Mouse (Mus musculus) kidney, postnatal 0 days (tissue): ENCODE data around the gene Zfp422. TPM values are rescaled to one million over a fixed set of nuclear protein-coding genes. Genes with fewer than 3 reads are reported as not detected.
"Not testable (repeated sequence)": the region's sequence is repeated elsewhere in the genome, so short reads cannot be mapped to it uniquely, and the experiment has no call there.

Experiments used
- ATAC-seq: fragments of 200-750 bp; cut with Nextera tagmentation; replicated peaks from 2 replicates; pipeline ENCODE4 v1.8.0; 2017; ENCODE audit warnings: low read depth, moderate number of reproducible peaks, moderate TSS enrichment, moderate library complexity; ENCODE audit not compliant: low FRiP score
- DNase-seq: peaks from one replicate; pipeline ENCODE4 v3.0.0-alpha.2; 2016; ENCODE audit warnings: low spot score
- H3K27ac ChIP-seq: fragments of 300-500 bp; sonication (generic); 2 replicates; pipeline ENCODE4 v1.5.1; 2014; ENCODE audit warnings: mild to moderate bottlenecking
- H3K27me3 ChIP-seq: fragments of 300-500 bp; sonication (generic); 2 replicates; pipeline ENCODE4 v1.6.1; 2014; ENCODE audit warnings: low read length, mixed read lengths; ENCODE audit not compliant: insufficient read depth
- H3K36me3 ChIP-seq: fragments of 300-500 bp; sonication (generic); 2 replicates; pipeline ENCODE4 v1.6.1; 2014; ENCODE audit warnings: low read length, mixed read lengths; ENCODE audit not compliant: insufficient read depth
- H3K4me1 ChIP-seq: fragments of 300-500 bp; sonication (generic); replicated peaks from 2 replicates; pipeline ENCODE4 v1.6.1; 2014; ENCODE audit warnings: antibody characterized with exemption, low read length, mixed read lengths; ENCODE audit not compliant: insufficient read depth
- H3K4me2 ChIP-seq: fragments of 300-500 bp; sonication (generic); 2 replicates; pipeline ENCODE4 v1.6.1; 2014; ENCODE audit warnings: mild to moderate bottlenecking, low read length, moderate library complexity, mixed read lengths
- H3K4me3 ChIP-seq: fragments of 300-500 bp; sonication (generic); replicated peaks from 2 replicates; pipeline ENCODE4 v1.5.1; 2014; ENCODE audit warnings: low read depth, low read length
- H3K9ac ChIP-seq: fragments of 300-500 bp; sonication (generic); 2 replicates; pipeline ENCODE4 v1.6.1; 2014; ENCODE audit warnings: low read depth, low read length
- H3K9me3 ChIP-seq: fragments of 300-500 bp; sonication (generic); replicated peaks from 2 replicates; pipeline ENCODE4 v1.6.1; 2016; ENCODE audit warnings: low read length, inconsistent platforms, mixed read lengths
- CTCF ChIP-seq: IDR thresholded peaks from 2 replicates; pipeline ENCODE4 v1.5.1; 2016; ENCODE audit warnings: antibody characterized with exemption, low read depth, mild to moderate bottlenecking, moderate library complexity
- WGBS: fragments of 180-500 bp; shearing (Covaris S2); extraction: QIAGEN DNeasy Blood & Tissue Kit; methylation state at CpG from one replicate; pipeline ENCODE4 v1.1.7; 2014; 5-methylcytosine and 5-hydroxymethylcytosine counted together
- polyA plus RNA-seq: library from polyadenylated mRNA; unstranded; fragments of >200 nt; fragmentation: Nextera tagmentation; extraction: Ambion mirVana; gene quantifications from 2 replicates; pipeline ENCODE4 v1.2.1, GENCODE M21; 2015

Gene Zfp422
- polyA plus RNA-seq, 1 experiment from 2014 or later, result 142 TPM

GRCm38 (mm10) chr6:116633741-116634695, 5.2 kb upstream of the Zfp422 start:
- DNase-seq (no peak), ATAC-seq (no peak)
- Histone ChIP-seq H3K4me2 (no peak overlapping the region), H3K4me3 (no peak overlapping the region), H3K9ac (no peak overlapping the region), H3K9me3 (no peaks in the 10 kb centered on the region), H3K36me3 (no peaks in the 10 kb centered on the region), H3K4me1 (no peaks in the 10 kb centered on the region), H3K27ac (no peak overlapping the region), H3K27me3 (no peaks in the 10 kb centered on the region)
- TF ChIP-seq CTCF, result no peak
- WGBS, result 93% methylated on average over 17 of the region's 17 CpGs

GRCm38 (mm10) chr6:116632129-116632528, 3.3 kb upstream of the Zfp422 start:
- WGBS, result 63% methylated on average over 1 of the region's 1 CpGs

GRCm38 (mm10) chr6:116629766-116630165, 967 bp upstream of the Zfp422 start:
- TF ChIP-seq CTCF, result no peak
- DNase-seq, result no peak
- no peak overlapping the region for H3K9ac ChIP-seq
- H3K4me1 ChIP-seq, result no peaks in the 10 kb centered on the region
- H3K36me3 ChIP-seq, result 0 out of 2 replicates have a peak, but pooled peaks cover 8% of the 10 kb centered on the region
- ATAC-seq, result no peak
- no peak overlapping the region for H3K4me3 ChIP-seq
- no peak overlapping the region for H3K4me2 ChIP-seq
- 86% methylated on average over 10 of the region's 10 CpGs for WGBS
- H3K27ac ChIP-seq, result no peak overlapping the region
- H3K27me3 ChIP-seq, result no peaks in the 10 kb centered on the region
- no peaks in the 10 kb centered on the region for H3K9me3 ChIP-seq

More at GRCm38 (mm10) chr6:116632129-116632528, 3.3 kb upstream of the Zfp422 start:
- Histone ChIP-seq H3K9ac (no peak overlapping the region), H3K36me3 (0 out of 2 replicates have a peak, but pooled peaks cover under 1% of the 10 kb centered on the region), H3K4me2 (no peak overlapping the region), H3K4me1 (no peaks in the 10 kb centered on the region), H3K4me3 (no peak overlapping the region), H3K27me3 (no peaks in the 10 kb centered on the region), H3K27ac (no peak overlapping the region), H3K9me3 (no peaks in the 10 kb centered on the region)
- DNase-seq, result peak; percentile 80
- TF ChIP-seq CTCF, result peak; percentile 83
- ATAC-seq, result no peak

GRCm38 (mm10) chr6:116628095-116628494, 704 bp downstream of the Zfp422 start:
- 11% methylated on average over 9 of the region's 9 CpGs for WGBS
- 0 out of 2 replicates have a peak, but pooled peaks cover 8% of the 10 kb centered on the region for H3K36me3 ChIP-seq
- DNase-seq (no peak), ATAC-seq (no peak)
- peak overlapping the region; percentile 84 for H3K4me3 ChIP-seq
- no peak for TF ChIP-seq CTCF
- H3K9ac ChIP-seq, result peak overlapping the region; percentile 97
- H3K9me3 ChIP-seq, result no peaks in the 10 kb centered on the region
- H3K4me1 ChIP-seq, result no peaks in the 10 kb centered on the region
- H3K27me3 ChIP-seq, result no peaks in the 10 kb centered on the region
- H3K4me2 ChIP-seq, result peak overlapping the region; percentile 67
- H3K27ac ChIP-seq, result peak overlapping the region; percentile 92

DNA sequence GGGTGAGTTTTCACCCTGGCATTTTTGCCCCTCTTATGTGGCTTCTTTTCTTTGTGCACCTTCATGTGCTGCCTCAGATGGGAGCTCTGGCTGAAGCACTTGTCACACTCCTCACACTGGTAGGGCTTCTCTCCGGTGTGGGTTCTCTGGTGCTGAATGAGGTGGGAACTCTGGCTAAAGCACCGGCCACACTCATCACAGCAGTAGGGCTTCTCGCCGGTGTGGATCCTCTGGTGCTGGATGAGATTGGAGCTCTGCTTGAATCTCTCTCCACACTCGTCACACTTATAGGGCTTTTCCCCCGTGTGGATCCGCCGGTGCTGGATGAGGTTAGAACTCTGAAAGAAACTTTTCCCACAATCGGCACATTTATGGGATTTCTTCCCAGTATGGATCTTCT, 2.4 kb downstream of the Zfp422 start:
- H3K9ac ChIP-seq, H3K4me1 ChIP-seq, ATAC-seq, DNase-seq, H3K9me3 ChIP-seq, H3K27me3 ChIP-seq, H3K36me3 ChIP-seq, H3K27ac ChIP-seq, H3K4me3 ChIP-seq, H3K4me2 ChIP-seq: not testable (repeated sequence)
- WGBS, result 97% methylated on average over 9 of the region's 9 CpGs

GRCm38 (mm10) chr6:116621318-116622023, 7.3 kb downstream of the Zfp422 start:
- Histone ChIP-seq H3K4me1 (no peaks in the 10 kb centered on the region), H3K36me3 (0 out of 2 replicates have a peak, but pooled peaks cover 3% of the 10 kb centered on the region), H3K9me3 (no peaks in the 10 kb centered on the region), H3K27me3 (no peaks in the 10 kb centered on the region), H3K9ac (no peak overlapping the region), H3K4me3 (no peak overlapping the region), H3K4me2 (no peak overlapping the region), H3K27ac (no peak overlapping the region)
- no peak for DNase-seq
- 64% methylated on average over 7 of the region's 8 CpGs for WGBS
- TF ChIP-seq CTCF, result no peak
- no peak for ATAC-seq
